Mouse (Mus musculus): ENCODE data around the gene Terf2ip.

Gene Terf2ip

DNA sequence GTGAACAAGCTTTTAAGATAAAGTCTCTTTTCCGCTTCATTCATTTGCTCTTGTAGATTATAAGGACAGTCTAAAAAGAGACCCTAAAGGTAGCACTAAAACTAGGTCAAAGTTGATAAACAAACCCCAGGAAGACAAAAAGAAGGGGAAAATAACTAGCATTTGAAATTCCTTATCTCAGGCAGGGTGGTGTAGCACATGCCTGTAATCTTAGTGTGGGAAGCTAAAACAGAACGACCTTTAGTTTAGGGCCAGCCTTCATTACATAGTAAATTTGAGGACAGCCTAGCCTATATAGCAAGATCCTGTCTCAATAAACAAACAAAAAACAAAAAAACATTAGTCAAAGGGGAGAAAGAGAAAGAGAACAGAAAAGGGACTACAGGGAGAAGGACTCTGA lies 3.5 kb upstream of the Terf2ip start:
- in situ Hi-C loops (cut with MboI, MseI) = loop anchor here (5.0 kb wide), 1 partner anchor 145 kb away; no protein-coding TSS in a partner anchor

DNA sequence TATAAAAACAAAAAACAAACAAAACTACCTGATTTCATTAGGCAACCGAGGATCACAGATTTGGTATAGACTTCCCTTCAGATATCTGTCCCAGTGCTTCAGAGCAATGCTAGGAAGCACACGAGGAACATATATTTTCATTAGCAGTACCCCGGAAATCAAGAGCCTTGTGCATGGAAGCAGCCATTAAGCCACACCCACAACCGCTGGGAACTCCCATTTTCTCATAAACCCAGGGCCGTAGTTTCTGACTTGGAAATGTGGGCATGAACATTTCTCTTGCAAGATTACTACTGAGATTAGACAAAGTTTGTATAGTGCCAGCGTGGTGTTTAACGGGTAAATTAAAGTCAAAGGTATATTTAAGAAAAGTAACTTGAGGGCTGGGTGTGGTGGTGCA lies 1.6 kb upstream of the Terf2ip start:
- in situ Hi-C loops (cut with MboI, MseI) = loop anchor here (5.0 kb wide), 1 partner anchor 147 kb away; no protein-coding TSS in a partner anchor

DNA sequence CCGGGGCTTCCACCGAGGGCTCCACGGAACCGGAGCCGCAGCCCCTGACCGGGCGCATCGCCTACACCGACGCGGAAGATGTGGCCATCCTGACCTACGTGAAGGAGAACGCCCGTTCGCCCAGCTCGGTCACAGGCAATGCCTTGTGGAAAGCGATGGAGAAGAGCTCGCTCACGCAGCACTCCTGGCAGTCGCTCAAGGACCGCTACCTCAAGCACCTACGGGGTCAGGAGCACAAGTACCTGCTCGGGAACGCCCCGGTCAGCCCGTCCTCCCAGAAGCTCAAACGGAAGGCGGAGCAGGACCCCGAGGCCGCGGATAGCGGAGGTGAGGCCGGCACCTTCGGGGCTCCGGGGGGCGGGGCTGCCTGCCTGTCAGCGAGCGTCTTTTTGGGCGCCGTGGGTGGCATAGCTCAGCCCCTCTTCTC lies 631 bp downstream of the Terf2ip start:
- in situ Hi-C loops (cut with MboI, MseI) = no loop called here

DNA sequence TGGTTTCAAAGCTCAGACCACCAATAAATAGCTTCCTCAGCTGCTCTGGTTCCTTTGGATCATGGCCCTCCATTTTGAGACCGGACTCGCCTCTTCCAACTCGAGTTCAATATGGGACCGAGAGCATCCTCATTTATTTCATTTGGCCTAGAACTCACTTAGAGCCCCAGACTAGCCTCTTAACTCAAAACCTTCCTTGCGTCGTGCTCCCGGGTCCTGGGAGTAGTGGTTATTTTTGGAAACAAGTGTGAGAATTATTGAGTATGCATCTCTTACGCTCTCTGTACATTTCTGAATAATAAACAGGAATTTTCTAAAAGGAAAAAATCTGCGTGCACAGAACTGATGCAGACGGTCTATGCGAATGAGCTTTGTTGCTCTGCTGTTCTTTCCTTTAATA lies 3.7 kb downstream of the Terf2ip start, which contains the start of gene Gm6793:
Gm6793 (minus strand) TSS at position 101 of the 400 bp plus-strand sequence.
- in situ Hi-C loops (cut with MboI, MseI) = no loop called here

DNA sequence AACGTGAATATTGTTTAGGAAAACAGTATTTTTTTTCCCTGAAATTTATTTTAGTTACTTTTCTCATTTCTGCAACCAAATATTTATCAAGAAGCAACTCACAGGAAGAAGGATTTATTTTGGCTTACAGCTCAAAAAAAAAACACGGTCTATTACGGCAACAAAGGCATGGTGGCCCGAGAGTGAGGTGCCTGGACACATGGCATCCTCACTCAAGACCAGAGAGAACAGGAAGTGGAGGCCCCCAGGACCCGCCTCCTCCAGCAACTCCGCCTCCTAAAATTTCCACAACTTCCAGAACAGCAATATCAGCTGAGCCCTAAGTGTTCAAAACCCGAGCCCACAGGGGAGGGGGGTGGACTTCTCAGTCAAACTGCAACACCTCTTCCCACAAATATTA lies 18.3 kb downstream of the Terf2ip start:
- in situ Hi-C loops (cut with MboI, MseI) = no loop called here

DNA sequence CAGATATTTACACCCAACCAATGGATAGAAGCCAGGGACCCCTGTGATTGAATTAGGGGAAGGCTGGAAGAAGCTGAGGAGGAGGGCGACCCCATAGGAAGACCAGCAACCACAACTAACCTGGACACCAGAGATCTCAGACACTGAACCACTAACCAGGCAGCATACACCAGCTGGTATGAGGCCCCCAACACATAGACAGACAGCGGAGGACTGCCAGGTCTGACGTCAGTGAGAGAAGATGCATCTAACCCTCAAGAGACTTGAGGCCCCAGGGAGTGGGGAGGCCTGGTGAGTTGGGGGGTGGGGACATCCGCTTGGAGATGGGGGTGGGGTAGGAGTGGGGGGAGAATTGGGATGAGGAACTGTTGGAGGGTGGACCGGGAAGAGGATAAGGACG lies 19.5 kb downstream of the Terf2ip start:
- in situ Hi-C loops (cut with MboI, MseI) = no loop called here

DNA sequence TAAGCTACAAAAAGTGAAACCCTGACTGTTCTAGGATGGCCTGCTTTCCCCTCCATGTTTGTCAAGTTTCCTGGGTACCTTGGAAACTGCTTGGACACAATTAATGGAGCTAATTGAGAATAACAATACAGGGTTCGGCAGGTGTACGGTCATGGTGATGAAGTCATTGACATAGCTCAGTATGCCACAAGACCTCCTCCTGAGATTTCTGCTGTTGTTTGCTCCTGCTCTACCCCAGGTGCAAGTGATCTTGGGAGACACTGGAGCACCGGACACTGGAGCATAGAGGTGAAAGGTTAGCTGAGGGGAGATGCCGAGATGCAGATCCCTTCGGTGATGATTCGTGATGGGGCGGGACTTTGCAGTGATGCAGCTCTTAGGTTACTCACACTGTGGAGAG lies 21.9 kb downstream of the Terf2ip start:
- in situ Hi-C loops (cut with MboI, MseI) = no loop called here

DNA sequence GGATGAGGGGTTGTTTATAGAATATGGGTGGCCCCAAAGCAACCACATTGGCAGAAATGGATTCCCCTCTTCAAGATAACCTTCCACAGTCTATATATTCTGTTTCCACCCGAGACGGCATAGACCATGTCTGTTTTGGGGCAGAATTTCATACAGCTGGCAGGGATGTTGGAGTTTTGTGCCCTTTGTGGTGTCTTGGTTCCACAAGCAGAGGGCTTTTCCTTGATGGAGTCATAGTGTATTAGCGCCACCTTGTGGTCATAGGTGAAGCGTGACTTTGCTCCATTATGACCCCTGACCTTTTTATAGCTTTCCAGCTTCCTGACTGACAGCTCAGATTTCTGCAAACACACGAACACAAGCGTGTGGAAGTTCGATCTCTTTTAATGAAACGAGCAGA lies 23.4 kb downstream of the Terf2ip start:
- in situ Hi-C loops (cut with MboI, MseI) = no loop called here

DNA sequence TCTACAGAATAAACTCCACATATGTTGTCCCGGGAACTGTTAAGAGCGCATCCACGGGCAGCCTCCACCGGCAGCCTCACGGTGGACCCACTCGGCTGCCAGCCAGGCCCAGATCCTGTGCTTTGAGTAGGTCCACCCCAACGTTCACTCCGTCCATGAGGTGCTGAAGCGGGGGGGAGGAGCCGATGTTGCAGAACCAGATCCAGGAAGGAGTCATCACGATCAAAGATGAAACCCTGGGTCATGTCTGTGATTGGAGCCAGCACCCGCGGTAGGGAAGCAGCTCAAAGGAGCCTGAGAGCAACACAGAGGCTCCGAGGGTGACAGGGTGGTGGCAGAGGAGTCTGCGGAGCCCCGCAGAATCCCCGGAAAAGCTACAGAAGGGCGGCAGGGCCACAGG lies 26.3 kb downstream of the Terf2ip start:
- in situ Hi-C loops (cut with MboI, MseI) = no loop called here

DNA sequence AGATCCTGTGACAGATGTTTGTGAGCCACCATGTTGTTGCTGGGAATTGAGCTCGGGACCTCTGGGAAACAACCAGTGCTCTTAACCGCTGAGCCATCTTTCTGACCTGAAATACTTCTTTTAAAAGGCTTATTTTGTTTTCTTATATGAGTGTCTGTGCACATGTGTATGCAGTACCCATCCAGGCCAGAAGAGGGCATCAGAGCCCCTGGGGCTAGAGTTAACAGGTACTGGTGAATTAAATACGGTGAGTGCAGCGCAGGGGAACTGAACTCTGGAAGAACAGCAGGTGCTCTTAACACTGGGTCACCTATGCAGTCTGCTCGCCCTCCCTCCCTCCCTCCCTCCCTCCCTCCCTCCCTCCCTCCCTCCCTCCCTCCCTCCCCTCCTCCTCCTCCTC lies 34.0 kb downstream of the Terf2ip start:
- in situ Hi-C loops (cut with MboI, MseI) = loop anchor here (10.0 kb wide), 1 partner anchor 1590 kb away; the partner anchor contains the start of gene Mon1b

DNA sequence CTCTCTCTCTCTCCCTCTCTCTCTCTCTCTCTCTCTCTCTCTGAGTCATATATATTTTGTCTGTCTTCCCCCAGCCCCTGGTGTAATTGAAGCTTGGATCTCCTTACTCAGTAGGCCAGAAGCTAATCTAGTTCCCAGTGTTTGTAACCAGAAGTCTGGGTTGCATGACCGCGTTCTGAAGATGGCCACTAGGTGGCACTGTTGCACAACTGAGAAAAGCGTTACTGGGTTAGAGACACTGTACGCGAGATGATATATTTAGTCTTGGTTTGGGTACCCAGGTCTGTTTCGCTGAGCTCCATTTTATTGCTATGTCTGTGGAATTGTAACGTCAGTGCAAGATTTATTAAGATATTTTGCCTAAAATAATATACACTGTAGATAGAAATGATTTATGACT lies 34.7 kb downstream of the Terf2ip start:
- in situ Hi-C loops (cut with MboI, MseI) = loop anchor here (10.0 kb wide), 1 partner anchor 1589 kb away; the partner anchor contains the start of gene Mon1b

DNA sequence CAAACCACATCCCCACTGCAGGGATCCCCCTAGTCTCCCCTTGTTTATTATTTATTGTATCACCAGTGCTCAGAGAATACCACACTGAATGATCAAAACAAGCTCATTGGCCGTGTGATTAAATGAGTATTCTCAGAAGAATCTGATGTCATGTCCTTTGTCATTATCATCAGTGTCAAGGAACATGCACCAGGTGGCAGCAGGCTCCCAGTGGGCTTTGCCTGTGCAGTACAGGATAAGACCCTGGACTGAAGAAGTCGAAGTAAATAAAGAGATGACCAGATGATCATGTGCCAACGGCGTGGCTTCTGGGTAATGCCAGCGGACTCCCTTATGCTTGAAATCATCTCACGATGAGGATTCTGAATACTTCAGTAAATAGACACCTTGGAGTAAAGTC lies 37.1 kb downstream of the Terf2ip start:
- in situ Hi-C loops (cut with MboI, MseI) = loop anchor here (10.0 kb wide), 1 partner anchor 1587 kb away; the partner anchor contains the start of gene Mon1b

DNA sequence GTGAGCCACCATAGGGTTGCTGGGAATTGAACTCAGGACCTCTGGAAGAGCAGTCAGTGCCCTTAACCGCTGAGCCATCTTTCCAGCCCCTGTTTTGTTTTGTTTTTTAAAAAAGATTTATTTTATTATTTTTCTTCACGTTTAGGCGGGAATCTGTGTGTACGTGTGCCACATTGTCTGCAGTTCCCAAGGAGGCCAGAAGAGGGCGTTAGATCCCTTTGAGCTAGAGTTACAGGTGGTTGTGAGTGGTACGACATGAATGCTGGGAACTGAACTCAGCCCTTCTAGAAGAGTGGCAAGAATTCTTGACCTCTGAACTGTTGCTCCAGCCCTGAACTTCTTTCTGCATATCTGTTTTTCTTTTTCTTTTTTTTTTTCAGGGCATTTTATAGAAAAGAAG lies 38.8 kb downstream of the Terf2ip start:
- in situ Hi-C loops (cut with MboI, MseI) = loop anchor here (10.0 to 25.0 kb wide), 3 partner anchors 912 to 1937 kb away; partner anchors contain the start of gene Mon1b

DNA sequence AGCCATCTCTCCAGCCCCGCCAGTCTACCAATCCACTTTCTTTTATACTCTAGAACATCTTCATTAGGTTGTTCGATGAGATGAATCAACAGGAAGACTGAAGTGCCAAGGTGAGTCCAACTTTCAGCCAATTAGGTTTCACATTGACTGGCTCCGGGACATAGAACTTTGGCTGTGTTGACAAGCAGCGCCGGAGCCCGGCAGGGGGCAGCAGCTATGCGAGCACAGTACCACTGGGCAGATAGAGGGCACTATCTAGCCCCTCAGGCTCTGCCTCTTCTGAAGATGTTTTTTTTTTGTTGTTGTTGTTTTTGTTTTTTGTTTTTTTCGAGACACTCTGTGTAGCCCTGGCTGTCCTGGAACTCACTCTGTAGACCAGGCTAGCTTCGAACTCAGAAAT lies 40.3 kb downstream of the Terf2ip start:
- in situ Hi-C loops (cut with MboI, MseI) = loop anchor here (25.0 kb wide), 2 partner anchors 911 to 1936 kb away; no protein-coding TSS in a partner anchor

DNA sequence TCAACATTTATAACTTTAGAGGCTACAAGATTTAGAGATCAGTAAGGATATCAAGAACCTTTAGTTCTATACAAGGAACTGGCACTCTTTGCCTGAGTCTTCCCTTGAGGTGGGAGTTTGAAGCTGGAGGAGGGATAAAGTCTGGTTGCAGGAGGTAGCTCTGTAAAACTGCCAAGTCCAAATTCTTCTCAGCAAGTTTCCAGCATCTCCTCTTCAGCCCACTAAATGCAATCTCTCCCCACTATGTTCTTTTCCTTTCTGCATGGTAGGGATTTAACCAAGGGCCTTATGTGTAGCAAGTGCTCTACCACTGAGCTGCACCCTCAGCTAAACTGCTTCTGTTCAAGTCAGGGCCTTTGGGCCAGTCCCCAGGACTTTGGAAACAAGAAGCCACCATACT lies 43.3 kb downstream of the Terf2ip start:
- in situ Hi-C loops (cut with MboI, MseI) = loop anchor here (25.0 kb wide), 2 partner anchors 908 to 1933 kb away; no protein-coding TSS in a partner anchor

DNA sequence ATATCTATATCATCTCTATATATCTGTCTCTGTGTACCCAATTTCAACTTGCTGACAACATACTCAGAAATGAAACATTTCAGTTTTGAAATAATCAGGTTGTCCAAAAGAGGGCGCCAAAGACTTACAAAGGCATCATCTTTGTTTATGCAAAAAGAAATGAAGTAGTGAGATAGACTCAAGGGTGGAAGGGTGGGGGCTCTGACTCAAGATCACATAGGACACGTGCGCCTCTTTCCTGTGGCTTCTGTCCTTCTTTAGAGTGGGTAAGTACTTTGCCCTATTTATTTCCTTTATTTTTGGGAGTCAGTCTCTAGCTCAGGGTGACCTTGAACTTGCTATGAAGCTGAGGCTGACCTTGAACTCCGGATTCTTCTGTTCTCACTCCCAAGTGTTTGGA lies 50.2 kb downstream of the Terf2ip start:
- in situ Hi-C loops (cut with MboI, MseI) = loop anchor here (25.0 kb wide), 2 partner anchors 901 to 1926 kb away; no protein-coding TSS in a partner anchor
